Mouse (Mus musculus): ENCODE measurements around the gene Gpr176. TPM values are rescaled to one million over a fixed set of nuclear protein-coding genes. Genes with fewer than 3 reads are reported as not detected.

Gpr176 gene
- total and polyA plus RNA-seq, 3 experiments = not detected

DNA sequence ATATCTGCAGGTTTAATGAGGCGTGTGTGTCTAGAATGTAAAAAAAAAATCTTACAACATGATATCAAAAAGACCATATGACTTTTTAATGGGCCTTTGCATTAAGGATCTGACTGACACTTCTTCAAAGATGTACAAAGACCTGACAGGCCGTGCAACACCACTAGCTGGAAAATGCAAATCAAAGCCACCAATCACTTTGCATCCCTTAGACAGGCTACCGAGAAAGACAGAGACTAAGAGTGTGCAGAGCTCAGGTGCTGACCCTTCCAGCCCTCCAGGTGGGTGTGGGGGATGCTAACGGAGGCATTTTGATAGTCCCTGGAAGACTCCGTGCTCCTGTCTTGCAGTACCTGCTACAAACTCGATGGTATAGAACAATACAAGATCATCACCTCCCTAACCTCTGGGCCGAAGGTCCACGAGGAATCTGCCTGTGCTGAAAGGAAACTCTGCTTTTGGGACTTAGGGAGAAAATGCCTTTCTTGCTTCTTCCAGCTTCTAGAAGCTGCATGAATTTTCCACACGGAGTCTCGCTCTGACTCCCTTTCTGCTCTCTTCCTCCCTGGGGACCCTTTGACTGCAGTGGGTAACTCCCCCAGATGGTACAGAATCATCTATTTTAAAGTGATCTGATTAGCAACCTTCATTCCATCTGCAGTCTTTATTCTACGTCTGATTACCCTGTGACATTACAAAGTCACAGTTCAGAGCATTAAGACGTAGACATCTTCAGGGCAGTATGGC, 57.4 kb downstream of the Gpr176 start:
- no peaks in the 10 kb centered on the region for H3K9me3 ChIP-seq (replicated peaks; ENCODE audit: insufficient read depth, low read length)
- DNase-seq (ENCODE audit: low read depth, low spot score) = no peak
- no peak overlapping the region for H3K27ac ChIP-seq (ENCODE audit: control insufficient read depth, low read depth, low read length)
- no peaks in the 10 kb centered on the region for H3K4me1 ChIP-seq (ENCODE audit: control insufficient read depth in 1 of 2, insufficient read depth in 2 of 2, low read length in 2 of 2)
- no peak for TF ChIP-seq ETS1 (IDR thresholded peaks at IDR 0.05; ENCODE audit: low read depth, low read length)
- no peak for TF ChIP-seq GATA1 (IDR thresholded peaks at IDR 0.05; ENCODE audit: low read depth, low read length)
- TF ChIP-seq EP300 (IDR thresholded peaks at IDR 0.05; ENCODE audit: low read depth in 1 of 2, low read length in 2 of 2) = no peak
- TF ChIP-seq SMC3 (IDR thresholded peaks at IDR 0.05; ENCODE audit: low read depth, low read length) = no peak
- TF ChIP-seq POLR2AphosphoS2 (IDR thresholded peaks at IDR 0.05; ENCODE audit: low read length) = no peak
- TF ChIP-seq CHD1 (IDR thresholded peaks at IDR 0.05; ENCODE audit: low read depth, low read length) = no peak
- no peak for TF ChIP-seq MXI1 (IDR thresholded peaks at IDR 0.05; ENCODE audit: low read depth, low read length)
- TF ChIP-seq NELFE (IDR thresholded peaks at IDR 0.05; ENCODE audit: low read depth, low read length) = no peak
- no peak for TF ChIP-seq E2F4 (IDR thresholded peaks at IDR 0.05; ENCODE audit: borderline replicate concordance, low read depth, low read length)
- no peak overlapping the region for H3K9ac ChIP-seq (ENCODE audit: control insufficient read depth, low read depth, low read length, poor library complexity, severe bottlenecking)
- H3K4me3 ChIP-seq (ENCODE audit: control insufficient read depth in 1 of 2, insufficient read depth in 1 of 2, low read depth in 2 of 2, low read length in 2 of 2) = no peak overlapping the region
- no peaks in the 10 kb centered on the region for H3K36me3 ChIP-seq (ENCODE audit: control insufficient read depth in 1 of 2, insufficient read depth in 2 of 2, low read length in 2 of 2)
- no peaks in the 10 kb centered on the region for H3K79me2 ChIP-seq (ENCODE audit: control insufficient read depth, insufficient read depth, low read length, poor library complexity)
- H3K27me3 ChIP-seq (ENCODE audit: control insufficient read depth in 1 of 2, insufficient read depth in 2 of 2, low read length in 2 of 2) = no peaks in the 10 kb centered on the region

DNA sequence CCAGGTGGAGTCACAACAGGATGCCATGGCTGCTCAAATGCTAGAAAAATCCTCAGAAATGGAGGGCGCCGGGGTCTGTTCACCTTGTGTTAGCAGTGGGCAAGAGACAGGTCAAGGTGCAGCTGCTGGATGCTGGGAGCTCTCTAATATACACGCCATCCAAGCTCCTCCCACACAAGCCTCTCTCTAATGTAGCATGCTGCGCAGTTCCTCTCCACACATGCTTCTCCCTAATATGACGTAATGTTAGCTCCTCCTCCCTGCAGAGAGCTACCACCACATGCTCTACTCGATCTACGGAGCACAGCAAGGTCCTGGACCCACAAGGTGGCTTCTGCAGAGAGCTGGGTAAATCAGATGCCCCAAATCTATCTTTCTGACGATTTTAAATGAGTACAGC, 65.7 kb downstream of the Gpr176 start:
- TF ChIP-seq NRF1 (IDR thresholded peaks at IDR 0.05; ENCODE audit: insufficient read depth, low read depth, low read length, poor library complexity, severe bottlenecking) = peak; percentile 23; the same call in 1 of the 2 replicates
- TF ChIP-seq MAX (IDR thresholded peaks at IDR 0.05; ENCODE audit: low read length) = peak; percentile 39; the same call in 1 of the 2 replicates
- no peak for TF ChIP-seq GATA1 (IDR thresholded peaks at IDR 0.05; ENCODE audit: low read depth, low read length)
- Histone ChIP-seq H3K9me3 (replicated peaks; ENCODE audit: insufficient read depth, low read length) (no peaks in the 10 kb centered on the region), H3K27me3 (ENCODE audit: control insufficient read depth in 1 of 2, insufficient read depth in 2 of 2, low read length in 2 of 2) (no peaks in the 10 kb centered on the region), H3K4me3 (ENCODE audit: control insufficient read depth in 1 of 2, insufficient read depth in 1 of 2, low read depth in 2 of 2, low read length in 2 of 2) (0 out of 4 replicates have a peak overlapping the region, but pooled peaks of 1 of the 2 experiments have one; percentile 22), H3K36me3 (ENCODE audit: control insufficient read depth in 1 of 2, insufficient read depth in 2 of 2, low read length in 2 of 2) (no peaks in the 10 kb centered on the region), H3K9ac (ENCODE audit: control insufficient read depth, low read depth, low read length, poor library complexity, severe bottlenecking) (no peak overlapping the region), H3K27ac (ENCODE audit: control insufficient read depth, low read depth, low read length) (no peak overlapping the region), H3K79me2 (ENCODE audit: control insufficient read depth, insufficient read depth, low read length, poor library complexity) (no peaks in the 10 kb centered on the region), H3K4me1 (ENCODE audit: control insufficient read depth in 1 of 2, insufficient read depth in 2 of 2, low read length in 2 of 2) (no peaks in the 10 kb centered on the region)
- peak; percentile 45 for DNase-seq (ENCODE audit: low read depth, low spot score)

DNA sequence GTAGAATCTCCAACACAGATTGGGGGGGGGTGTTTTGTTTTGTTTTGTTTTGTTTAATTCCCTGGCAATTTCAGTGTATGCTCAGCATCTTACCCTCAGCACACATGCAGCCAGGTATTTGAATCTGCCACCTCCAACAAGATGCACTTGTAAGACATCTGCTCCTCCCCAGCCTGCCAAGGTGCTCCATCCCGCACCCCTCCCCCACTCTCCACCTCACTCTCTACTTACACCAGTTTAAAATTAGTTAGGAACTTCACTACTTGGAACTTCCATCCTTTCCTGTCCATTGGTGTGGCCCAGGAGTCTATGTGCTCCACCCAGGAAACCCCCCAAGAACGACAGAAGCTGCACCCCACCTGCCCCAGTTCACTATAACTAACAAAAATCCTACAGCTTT, 66.3 kb downstream of the Gpr176 start:
- TF ChIP-seq CHD1 (IDR thresholded peaks at IDR 0.05; ENCODE audit: low read depth, low read length) = no peak
- no peak for TF ChIP-seq UBTF (IDR thresholded peaks at IDR 0.05; ENCODE audit: borderline replicate concordance, insufficient read depth, low read depth, low read length)
- TF ChIP-seq SMC3 (IDR thresholded peaks at IDR 0.05; ENCODE audit: low read depth, low read length) = no peak
- TF ChIP-seq MAX (IDR thresholded peaks at IDR 0.05; ENCODE audit: low read length) = no peak
- TF ChIP-seq ZKSCAN1 (IDR thresholded peaks at IDR 0.05; ENCODE audit: low read depth, low read length) = no peak
- TF ChIP-seq ZMIZ1 (IDR thresholded peaks at IDR 0.05; ENCODE audit: low read depth, low read length) = no peak
- no peak for TF ChIP-seq SIN3A (IDR thresholded peaks at IDR 0.05; ENCODE audit: low read length)
- no peak for TF ChIP-seq NRF1 (IDR thresholded peaks at IDR 0.05; ENCODE audit: insufficient read depth, low read depth, low read length, poor library complexity, severe bottlenecking)
- TF ChIP-seq RCOR1 (IDR thresholded peaks at IDR 0.05; ENCODE audit: low read depth, low read length) = no peak
- no peak for TF ChIP-seq ZNF384 (IDR thresholded peaks at IDR 0.05; ENCODE audit: low read depth, low read length)
- no peak for TF ChIP-seq RAD21 (IDR thresholded peaks at IDR 0.05; ENCODE audit: low read depth, low read length)
- TF ChIP-seq CTCF (IDR thresholded peaks at IDR 0.05 in 2 of 3, conservative IDR thresholded peaks at IDR 0.05 in 1 of 3; ENCODE audit: control insufficient read depth in 1 of 3, insufficient read depth in 1 of 3, low read depth in 2 of 3, low read length in 3 of 3, poor library complexity in 1 of 3, severe bottlenecking in 1 of 3) = no peak
- TF ChIP-seq NELFE (IDR thresholded peaks at IDR 0.05; ENCODE audit: low read depth, low read length) = no peak
- TF ChIP-seq E2F4 (IDR thresholded peaks at IDR 0.05; ENCODE audit: borderline replicate concordance, low read depth, low read length) = no peak
- TF ChIP-seq ELF1 (IDR thresholded peaks at IDR 0.05; ENCODE audit: low read depth, low read length) = no peak
- TF ChIP-seq GABPA (IDR thresholded peaks at IDR 0.05; ENCODE audit: low read depth, low read length) = no peak
- no peak for TF ChIP-seq CHD2 (IDR thresholded peaks at IDR 0.05; ENCODE audit: low read length)
- no peak for TF ChIP-seq JUND (IDR thresholded peaks at IDR 0.05; ENCODE audit: low read depth, low read length)
- no peak for TF ChIP-seq POLR2AphosphoS2 (IDR thresholded peaks at IDR 0.05; ENCODE audit: low read length)
- no peak for DNase-seq (ENCODE audit: low read depth, low spot score)
- H3K79me2 ChIP-seq (ENCODE audit: control insufficient read depth, insufficient read depth, low read length, poor library complexity) = no peaks in the 10 kb centered on the region
- no peaks in the 10 kb centered on the region for H3K9me3 ChIP-seq (replicated peaks; ENCODE audit: insufficient read depth, low read length)
- no peaks in the 10 kb centered on the region for H3K36me3 ChIP-seq (ENCODE audit: control insufficient read depth in 1 of 2, insufficient read depth in 2 of 2, low read length in 2 of 2)
- no peak overlapping the region for H3K9ac ChIP-seq (ENCODE audit: control insufficient read depth, low read depth, low read length, poor library complexity, severe bottlenecking)
- H3K27me3 ChIP-seq (ENCODE audit: control insufficient read depth in 1 of 2, insufficient read depth in 2 of 2, low read length in 2 of 2) = no peaks in the 10 kb centered on the region
- no peak overlapping the region for H3K27ac ChIP-seq (ENCODE audit: control insufficient read depth, low read depth, low read length)
- no peak overlapping the region for H3K4me3 ChIP-seq (ENCODE audit: control insufficient read depth in 1 of 2, insufficient read depth in 1 of 2, low read depth in 2 of 2, low read length in 2 of 2)
- H3K4me1 ChIP-seq (ENCODE audit: control insufficient read depth in 1 of 2, insufficient read depth in 2 of 2, low read length in 2 of 2) = no peaks in the 10 kb centered on the region
